Mouse (Mus musculus): ENCODE measurements around the gene Plekha6.

Gene Plekha6

GRCm38 (mm10) chr1:133163820-133164431, at the start of gene Plekha6:
TSS of gene Plekha6 (plus strand) at chr1:133164210.
- no peak for DNase-seq

- no peak for DNase-seq
These were observed 47.9 kb upstream of the Plekha6 start for GRCm38 (mm10) chr1:133116108-133116507.

- DNase-seq, result peak; percentile 24
These were observed 45.9 kb upstream of the Plekha6 start for GRCm38 (mm10) chr1:133118127-133118526.

DNA sequence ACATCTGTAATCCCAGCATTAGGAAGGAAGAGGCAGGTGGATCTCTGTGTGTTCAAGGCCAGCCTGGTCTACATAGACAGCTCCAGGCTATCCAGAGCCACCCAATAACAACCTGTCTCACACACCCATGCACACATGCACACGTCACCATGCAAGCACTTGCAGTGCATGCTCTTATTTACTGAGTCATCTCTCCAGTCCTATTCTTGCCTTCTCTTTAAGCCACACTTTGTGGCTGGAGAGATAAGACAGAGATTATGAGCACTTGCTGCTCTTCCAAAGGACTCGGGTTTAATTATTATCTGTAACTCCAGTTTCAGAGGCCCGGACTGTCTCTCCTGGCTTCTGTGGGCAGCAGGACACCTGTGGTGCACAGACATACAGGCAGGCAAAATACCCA, 45.2 kb upstream of the Plekha6 start:
- no peak for DNase-seq

- DNase-seq, result peak; percentile 20
These were observed 43.9 kb upstream of the Plekha6 start for GRCm38 (mm10) chr1:133119931-133120712.

- DNase-seq, result no peak
These were observed 42.8 kb upstream of the Plekha6 start for GRCm38 (mm10) chr1:133121246-133121645.

- DNase-seq, result no peak
These were observed 39.9 kb upstream of the Plekha6 start for GRCm38 (mm10) chr1:133124137-133124536.

DNA sequence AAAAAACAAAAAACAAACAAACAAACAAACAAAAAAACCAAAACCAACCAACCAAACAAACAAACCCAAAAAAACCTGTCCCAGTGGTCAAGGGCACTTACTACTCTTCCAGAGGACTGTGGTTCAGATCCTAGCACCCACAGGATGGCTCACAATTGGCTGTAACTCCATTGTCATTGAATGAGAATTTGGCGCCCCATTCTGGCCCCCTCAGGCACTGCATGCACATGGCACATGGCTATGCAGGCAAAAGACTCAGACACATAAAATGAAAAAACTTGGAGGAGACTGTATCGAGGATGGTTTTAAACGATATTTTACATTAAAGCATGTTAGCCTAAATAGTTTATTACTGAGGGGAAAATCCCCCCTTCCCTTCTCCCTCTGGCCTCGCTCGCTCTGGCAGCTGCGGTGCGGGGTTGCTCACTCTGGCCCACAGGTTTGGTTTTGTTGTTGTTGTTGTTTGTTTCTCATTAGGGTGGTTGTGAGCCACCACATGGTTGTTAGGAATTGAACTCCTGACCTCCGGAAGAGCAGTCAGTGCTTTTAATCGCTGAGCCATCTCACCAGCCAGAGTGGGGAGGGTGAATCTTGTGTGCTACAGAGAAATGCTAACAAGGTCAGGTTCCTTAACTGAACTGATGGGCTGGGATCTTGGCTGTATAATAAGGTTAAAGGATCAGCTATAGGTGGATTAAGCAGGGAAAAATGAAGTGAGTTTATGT, 38.2 kb upstream of the Plekha6 start:
- DNase-seq, result no peak

DNA sequence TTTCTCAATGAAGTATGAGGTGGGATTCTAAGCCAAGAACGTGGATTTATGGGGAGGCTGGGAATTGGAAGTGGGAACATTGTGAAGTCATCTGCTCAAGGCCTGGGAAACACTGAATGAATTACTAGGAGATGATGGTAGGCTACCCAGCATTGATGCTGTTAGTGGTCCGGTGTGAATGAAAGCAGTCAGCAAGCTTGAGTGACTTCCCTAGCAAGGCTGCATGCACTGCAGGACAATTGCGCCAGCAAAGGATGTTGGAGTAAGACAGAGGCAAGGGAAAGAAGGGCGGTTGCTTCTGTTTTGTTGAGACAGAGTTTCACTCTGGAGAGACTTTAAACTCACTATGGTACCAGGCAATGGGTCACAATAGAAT, 37.7 kb upstream of the Plekha6 start:
- DNase-seq, result no peak

- DNase-seq, result no peak
These were observed 36.7 kb upstream of the Plekha6 start for GRCm38 (mm10) chr1:133127328-133127727.

- DNase-seq, result no peak
These were observed 34.4 kb upstream of the Plekha6 start for GRCm38 (mm10) chr1:133129471-133130221.

GRCm38 (mm10) chr1:133130638-133131560, 33.1 kb upstream of the Plekha6 start, which contains the start of gene Ppp1r15b:
TSS of gene Ppp1r15b (plus strand) at chr1:133131143.
- peak; percentile 98 for DNase-seq

GRCm38 (mm10) chr1:133131561-133131905, 32.5 kb upstream of the Plekha6 start:
- DNase-seq, result no peak

DNA sequence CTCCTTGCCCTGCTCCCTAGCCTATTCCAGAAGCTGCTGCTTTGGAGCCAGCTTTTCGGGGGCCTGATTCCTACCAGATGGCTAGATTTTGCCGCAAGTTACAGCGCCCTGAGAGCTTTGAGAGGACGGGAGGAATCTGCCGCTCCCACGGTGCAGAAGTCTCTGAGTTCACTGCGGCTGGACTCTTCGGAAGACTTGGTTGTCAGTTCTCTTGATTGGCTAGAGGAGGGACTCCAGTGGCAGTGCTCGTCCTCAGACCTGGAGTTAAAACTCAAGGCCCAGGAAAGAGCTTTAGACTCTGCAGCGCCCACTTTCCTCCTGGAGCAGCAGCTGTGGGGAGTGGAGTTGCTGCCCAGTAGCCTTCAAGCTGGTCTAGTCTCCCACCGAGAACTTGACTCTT, 32.1 kb upstream of the Plekha6 start:
- DNase-seq, result peak; percentile 20

GRCm38 (mm10) chr1:133132388-133133326, 31.4 kb upstream of the Plekha6 start:
- no peak for DNase-seq

- no peak for DNase-seq
These were observed 30.6 kb upstream of the Plekha6 start for GRCm38 (mm10) chr1:133133425-133133824.

DNA sequence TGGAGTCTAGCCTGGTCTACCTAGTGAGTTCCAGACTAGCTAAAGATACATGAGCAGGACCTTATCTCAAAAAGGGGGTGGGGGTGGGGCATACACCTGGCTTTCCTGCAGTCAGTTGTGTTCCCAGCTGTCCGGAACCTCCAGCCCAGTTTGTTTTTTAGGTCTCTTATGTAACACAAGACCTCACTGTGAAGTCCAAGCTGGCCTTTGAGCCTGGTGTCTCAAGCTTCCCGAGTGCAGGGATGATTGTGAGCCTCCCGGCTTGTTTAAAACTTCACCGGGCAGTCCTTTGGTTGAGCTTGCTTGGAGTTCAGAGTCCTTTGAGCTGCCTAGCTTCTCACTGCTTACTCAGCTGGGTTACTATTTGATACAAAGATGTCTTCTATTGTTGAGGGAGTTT, 29.9 kb upstream of the Plekha6 start:
- DNase-seq, result no peak

DNA sequence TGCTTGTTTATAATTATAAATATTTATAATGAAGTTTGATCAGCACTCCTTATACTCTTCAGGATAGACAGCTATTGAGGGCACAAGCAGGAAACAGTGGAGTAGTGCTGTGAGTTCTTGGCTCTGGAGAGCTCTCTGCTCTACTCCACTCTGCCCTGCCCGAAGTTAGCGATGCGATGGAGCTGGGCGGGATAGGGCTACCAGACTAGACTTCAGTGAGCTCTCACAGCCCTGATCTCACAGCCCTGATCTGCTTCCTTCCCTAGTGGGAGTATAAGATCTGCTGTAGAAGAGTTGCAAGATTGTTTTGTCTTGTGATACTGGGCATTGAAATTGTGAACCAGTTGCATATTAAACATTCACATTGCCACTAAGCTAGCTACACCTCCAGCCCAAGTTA, 29.1 kb upstream of the Plekha6 start:
- no peak for DNase-seq

- no peak for DNase-seq
These were observed 28.2 kb upstream of the Plekha6 start for GRCm38 (mm10) chr1:133135808-133136207.

GRCm38 (mm10) chr1:133138401-133138800, 25.6 kb upstream of the Plekha6 start:
- DNase-seq, result no peak
